Mouse (Mus musculus): Measurements from ENCODE around the gene Itga10. TPM values are rescaled to one million over a fixed set of nuclear protein-coding genes. Genes with fewer than 3 reads are reported as not detected.
A peak's percentile ranks its signal among the peaks of the same experiment; 100 is the strongest.
"Not testable (repeated sequence)": the region's sequence is repeated elsewhere in the genome, so short reads cannot be mapped to it uniquely, and the experiment has no call there.

The Itga10 gene
- polyA plus RNA-seq, 1 experiment from 2014 or later: 1.1 TPM

GRCm38 (mm10) chr3:96635906-96636305 is 9.5 kb upstream of the Itga10 start:
- Histone ChIP-seq H3K27ac (replicated peaks) (peak overlapping the region; percentile 86), H3K9ac (peak overlapping the region; percentile 95), H3K27me3 (no peaks in the 10 kb centered on the region), H3K4me3 (peak overlapping the region; percentile 77), H3K4me1 (replicated peaks) (peaks cover 34% of the 10 kb centered on the region), H3K36me3 (peaks cover 61% of the 10 kb centered on the region), H3K4me2 (peak overlapping the region; percentile 91), H3K9me3 (no peaks in the 10 kb centered on the region)
- ATAC-seq (ENCODE audit: low read depth): no peak
- WGBS: 12% methylated on average over 15 of the region's 15 CpGs

GRCm38 (mm10) chr3:96636448-96636847 is 8.9 kb upstream of the Itga10 start:
- Histone ChIP-seq H3K4me1 (replicated peaks) (peaks cover 28% of the 10 kb centered on the region), H3K4me3 (peak overlapping the region; percentile 77), H3K9ac (peak overlapping the region; percentile 95), H3K9me3 (no peaks in the 10 kb centered on the region), H3K27me3 (no peaks in the 10 kb centered on the region), H3K36me3 (peaks cover 61% of the 10 kb centered on the region), H3K27ac (replicated peaks) (no peak overlapping the region), H3K4me2 (peak overlapping the region; percentile 91)
- ATAC-seq (ENCODE audit: low read depth): no peak
- WGBS: 74% methylated on average over 11 of the region's 11 CpGs

GRCm38 (mm10) chr3:96639219-96639618 is 6.2 kb upstream of the Itga10 start:
- no peak overlapping the region for H3K4me2 ChIP-seq
- peaks cover 58% of the 10 kb centered on the region for H3K36me3 ChIP-seq
- no peaks in the 10 kb centered on the region for H3K9me3 ChIP-seq
- no peak overlapping the region for H3K27ac ChIP-seq (replicated peaks)
- ATAC-seq (ENCODE audit: low read depth): no peak
- peaks cover 26% of the 10 kb centered on the region for H3K4me1 ChIP-seq (replicated peaks)
- no peak overlapping the region for H3K9ac ChIP-seq
- H3K4me3 ChIP-seq: no peak overlapping the region
- 77% methylated on average over 1 of the region's 1 CpGs for WGBS
- no peaks in the 10 kb centered on the region for H3K27me3 ChIP-seq

- H3K4me2 ChIP-seq: no peak overlapping the region
- H3K36me3 ChIP-seq: peaks cover 32% of the 10 kb centered on the region
- WGBS: 90% methylated on average over 3 of the region's 3 CpGs
Observed at GRCm38 (mm10) chr3:96647365-96647764, 2.0 kb downstream of the Itga10 start.

GRCm38 (mm10) chr3:96660901-96661300 is 15.5 kb downstream of the Itga10 start:
- Histone ChIP-seq H3K4me2 (no peak overlapping the region), H3K4me3 (no peak overlapping the region), H3K27me3 (no peaks in the 10 kb centered on the region), H3K36me3 (peaks cover 5% of the 10 kb centered on the region; the same call in 1 of the 2 replicates), H3K9me3 (no peaks in the 10 kb centered on the region), H3K4me1 (replicated peaks) (peaks cover 14% of the 10 kb centered on the region; the same call in 1 of the 2 replicates), H3K9ac (no peak overlapping the region), H3K27ac (replicated peaks) (no peak overlapping the region)
- 90% methylated on average over 2 of the region's 2 CpGs for WGBS
- ATAC-seq (ENCODE audit: low read depth): no peak

More at GRCm38 (mm10) chr3:96647365-96647764, 2.0 kb downstream of the Itga10 start:
- Histone ChIP-seq H3K4me1 (replicated peaks) (no peaks in the 10 kb centered on the region), H3K9ac (no peak overlapping the region), H3K27me3 (no peaks in the 10 kb centered on the region), H3K4me3 (no peak overlapping the region), H3K27ac (replicated peaks) (no peak overlapping the region), H3K9me3 (no peaks in the 10 kb centered on the region)
- no peak for ATAC-seq (ENCODE audit: low read depth)

GRCm38 (mm10) chr3:96662731-96663316 is 17.4 kb downstream of the Itga10 start:
- peak overlapping the region; percentile 28 for H3K4me3 ChIP-seq
- peaks cover 14% of the 10 kb centered on the region; the same call in 1 of the 2 replicates for H3K4me1 ChIP-seq (replicated peaks)
- H3K27me3 ChIP-seq: no peaks in the 10 kb centered on the region
- peak overlapping the region; percentile 58; the same call in 1 of the 2 replicates for H3K9ac ChIP-seq
- 51% methylated on average over 8 of the region's 8 CpGs for WGBS
- H3K27ac ChIP-seq (replicated peaks): peak overlapping the region; percentile 52; the same call in 1 of the 2 replicates
- no peaks in the 10 kb centered on the region for H3K9me3 ChIP-seq
- no peak for ATAC-seq (ENCODE audit: low read depth)
- H3K36me3 ChIP-seq: no peaks in the 10 kb centered on the region
- H3K4me2 ChIP-seq: peak overlapping the region; percentile 58

GRCm38 (mm10) chr3:96663432-96664239 is 18.3 kb downstream of the Itga10 start:
- Histone ChIP-seq H3K27ac (replicated peaks) (peak overlapping the region; percentile 52), H3K4me1 (replicated peaks) (peaks cover 14% of the 10 kb centered on the region; the same call in 1 of the 2 replicates), H3K9me3 (no peaks in the 10 kb centered on the region), H3K9ac (peak overlapping the region; percentile 58), H3K4me3 (peak overlapping the region; percentile 28), H3K36me3 (no peaks in the 10 kb centered on the region), H3K4me2 (peak overlapping the region; percentile 58), H3K27me3 (no peaks in the 10 kb centered on the region)
- 6% methylated on average over 15 of the region's 18 CpGs for WGBS
- ATAC-seq (ENCODE audit: low read depth): peak; percentile 85

GRCm38 (mm10) chr3:96665732-96666363 is 20.5 kb downstream of the Itga10 start:
- H3K4me3 ChIP-seq; H3K4me2 ChIP-seq; H3K27me3 ChIP-seq; H3K9me3 ChIP-seq; H3K36me3 ChIP-seq; ATAC-seq (ENCODE audit: low read depth); H3K27ac ChIP-seq (replicated peaks); H3K9ac ChIP-seq: not testable (repeated sequence)
- H3K4me1 ChIP-seq (replicated peaks): peaks cover 24% of the 10 kb centered on the region; the same call in 1 of the 2 replicates
- WGBS: 89% methylated on average over 7 of the region's 7 CpGs

GRCm38 (mm10) chr3:96666916-96667315 is 21.5 kb downstream of the Itga10 start:
- Histone ChIP-seq H3K36me3 (no peaks in the 10 kb centered on the region), H3K4me3 (no peak overlapping the region), H3K4me2 (no peak overlapping the region), H3K4me1 (replicated peaks) (peaks cover 25% of the 10 kb centered on the region; the same call in 1 of the 2 replicates), H3K27me3 (peaks cover 15% of the 10 kb centered on the region), H3K9me3 (no peaks in the 10 kb centered on the region), H3K27ac (replicated peaks) (no peak overlapping the region), H3K9ac (no peak overlapping the region)
- ATAC-seq (ENCODE audit: low read depth): no peak
- WGBS: 94% methylated on average over 5 of the region's 5 CpGs

GRCm38 (mm10) chr3:96667316-96667715 is 21.9 kb downstream of the Itga10 start:
- H3K27ac ChIP-seq (replicated peaks): no peak overlapping the region
- 44% methylated on average over 1 of the region's 1 CpGs for WGBS
- H3K4me2 ChIP-seq: no peak overlapping the region
- no peaks in the 10 kb centered on the region for H3K36me3 ChIP-seq
- H3K9ac ChIP-seq: no peak overlapping the region
- no peaks in the 10 kb centered on the region for H3K9me3 ChIP-seq
- H3K4me1 ChIP-seq (replicated peaks): peaks cover 25% of the 10 kb centered on the region; the same call in 1 of the 2 replicates
- peaks cover 15% of the 10 kb centered on the region for H3K27me3 ChIP-seq
- ATAC-seq (ENCODE audit: low read depth): no peak
- H3K4me3 ChIP-seq: no peak overlapping the region

GRCm38 (mm10) chr3:96668424-96669067 is 23.2 kb downstream of the Itga10 start:
- Histone ChIP-seq H3K36me3 (no peaks in the 10 kb centered on the region), H3K9me3 (no peaks in the 10 kb centered on the region), H3K4me1 (replicated peaks) (peaks cover 16% of the 10 kb centered on the region; the same call in 1 of the 2 replicates), H3K4me2 (no peak overlapping the region), H3K27ac (replicated peaks) (no peak overlapping the region), H3K27me3 (peaks cover 15% of the 10 kb centered on the region), H3K4me3 (no peak overlapping the region), H3K9ac (no peak overlapping the region)
- WGBS: 94% methylated on average over 5 of the region's 5 CpGs
- no peak for ATAC-seq (ENCODE audit: low read depth)

Measured in neural tube, embryonic 13.5 days (tissue).